Mouse (Mus musculus): ENCODE data around the gene Slc6a15. TPM values are rescaled to one million over a fixed set of nuclear protein-coding genes. Genes with fewer than 3 reads are reported as not detected.

Slc6a15 gene
- polyA plus RNA-seq (2017; shearing (Covaris generic)) = not detected

GRCm38 (mm10) chr10:103367371-103368295 is at the start of gene Slc6a15:
Gene Slc6a15 (plus strand): TSS chr10:103367783.

Other genes starting within 250 kb of the Slc6a15 start
- gene Lrriq1, start 131.5 kb upstream of the Slc6a15 start, polyA plus RNA-seq (2017; shearing (Covaris generic)) = 0.71 TPM